Mouse (Mus musculus): ENCODE measurements at regions not wholly inside any gene's neighbourhood (a gene's known extent, or its start where the extent isn't known, plus 50 kb on each side); places are given as distances from the start of the nearest gene placed in this dataset.

- DNase-seq, result no peak
Measured at GRCm38 (mm10) chr2:160256251-160256650, 77.7 kb downstream of the Gm826 start.

- no peak for DNase-seq
Measured at GRCm38 (mm10) chr2:160250228-160250627, 83.7 kb downstream of the Gm826 start.

DNA sequence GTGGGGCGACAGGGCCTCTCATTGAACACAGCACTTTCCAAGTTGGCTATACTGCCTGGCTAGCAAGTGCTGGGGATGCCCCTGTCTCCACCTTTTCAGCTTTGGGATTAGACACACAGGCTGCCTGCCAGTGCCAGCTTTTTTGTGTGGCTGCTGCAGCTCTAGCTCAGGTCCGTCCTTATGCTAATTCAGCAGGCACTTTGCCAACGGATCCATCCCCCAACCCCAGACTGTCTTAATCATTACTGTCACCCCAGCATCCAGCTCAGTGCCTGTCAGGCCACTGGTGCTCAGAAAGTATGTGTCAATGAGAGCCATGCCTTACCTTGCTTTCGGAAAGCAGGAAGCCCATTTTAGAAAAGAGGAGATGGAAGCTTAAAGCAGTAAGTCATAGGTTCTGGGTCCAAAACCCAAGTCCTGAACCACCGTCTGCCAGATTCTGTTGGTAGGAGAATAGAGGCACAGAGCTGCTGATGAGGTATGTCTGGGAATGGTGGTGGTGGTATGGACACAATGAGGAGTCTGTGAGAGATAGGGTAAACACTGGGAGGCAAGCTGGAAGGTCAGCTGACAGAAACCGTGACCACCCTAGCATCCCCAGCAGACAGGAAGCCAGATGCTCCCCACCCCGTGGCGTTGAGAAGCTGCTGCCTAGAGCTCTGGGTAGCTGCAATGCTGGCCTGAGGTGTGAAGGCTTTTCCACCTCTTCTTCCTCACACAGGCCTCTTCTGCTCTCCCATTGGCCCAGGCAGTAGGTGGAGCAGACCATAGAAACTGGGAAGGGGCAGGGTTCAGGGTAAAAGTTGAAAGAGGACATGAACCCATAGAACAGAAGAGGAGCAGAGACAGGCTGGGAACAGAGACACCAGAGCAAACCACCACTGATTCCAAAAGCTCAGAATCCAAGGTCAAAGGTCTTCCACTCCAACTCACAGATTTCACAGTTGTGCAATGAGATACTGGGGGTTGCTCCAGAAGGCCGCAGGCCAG lies 84.6 kb downstream of the Gm826 start:
- no peak for DNase-seq

DNA sequence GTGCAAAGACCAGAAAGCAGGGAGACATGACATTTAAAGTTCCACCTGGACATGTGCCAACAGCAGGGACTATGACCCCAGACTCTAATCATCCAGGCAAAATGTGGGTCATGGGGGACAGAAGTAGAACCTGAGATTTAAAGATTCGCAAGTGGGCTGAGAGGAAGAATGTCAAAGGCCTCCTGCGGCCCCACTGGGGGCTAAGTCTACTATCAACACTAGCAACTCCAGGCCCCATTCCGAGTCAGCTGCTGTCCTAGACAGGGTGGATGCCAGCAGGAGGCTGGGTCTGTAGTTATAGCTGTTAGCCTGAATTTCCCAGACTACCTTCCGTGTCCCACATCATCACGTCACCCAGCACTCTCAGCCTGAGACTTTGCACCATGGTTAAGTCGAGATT lies 86.7 kb downstream of the Gm826 start:
- no peak for DNase-seq

DNA sequence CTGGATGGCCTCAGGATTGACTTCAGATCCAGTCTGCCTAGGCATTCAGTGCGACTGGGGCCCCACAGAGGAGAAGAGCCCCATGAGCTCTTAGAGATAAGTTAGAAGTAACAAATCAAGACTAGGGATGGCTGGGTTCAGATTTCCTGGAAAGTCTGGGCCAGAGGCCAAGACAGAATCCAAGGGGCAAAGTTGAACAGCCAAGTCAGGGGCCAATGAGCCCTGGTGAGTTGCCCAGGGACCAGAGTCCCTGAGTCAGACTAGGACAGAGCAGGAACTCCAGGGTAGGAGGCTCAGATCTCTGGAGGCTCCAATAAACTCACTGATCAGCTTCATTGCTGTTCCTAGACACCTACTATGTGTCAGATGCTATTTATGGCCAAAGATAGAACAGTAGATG lies 87.6 kb downstream of the Gm826 start:
- DNase-seq, result no peak

GRCm38 (mm10) chr2:160244866-160245265 lies 89.1 kb downstream of the Gm826 start:
- DNase-seq, result no peak

GRCm38 (mm10) chr2:160240531-160241379 lies 93.2 kb downstream of the Gm826 start:
- no peak for DNase-seq

- no peak for DNase-seq
Measured at GRCm38 (mm10) chr2:160237436-160238104, 96.4 kb downstream of the Gm826 start.

- DNase-seq, result no peak
Measured at GRCm38 (mm10) chr2:160236806-160237205, 97.2 kb downstream of the Gm826 start.

DNA sequence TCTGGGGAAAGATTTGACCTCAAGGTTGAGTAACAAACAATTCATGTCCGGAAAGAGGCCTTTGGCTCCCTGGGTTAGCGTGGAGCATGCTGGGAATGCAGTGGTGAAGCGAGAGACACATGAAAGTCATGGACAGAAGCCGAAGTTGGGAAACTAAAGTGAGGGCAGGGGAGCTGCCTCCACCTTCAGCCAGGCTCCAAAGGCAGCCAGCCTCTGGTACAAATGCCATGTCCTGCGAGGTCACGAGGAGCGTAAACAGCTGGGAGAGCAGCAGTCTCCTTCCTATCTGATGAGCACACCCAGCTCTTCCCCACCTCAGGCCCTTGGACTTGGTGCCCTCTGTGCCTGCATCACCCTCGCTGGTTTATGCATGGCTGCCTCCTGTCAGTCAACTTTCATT lies 103.2 kb downstream of the Gm826 start:
- DNase-seq, result no peak

DNA sequence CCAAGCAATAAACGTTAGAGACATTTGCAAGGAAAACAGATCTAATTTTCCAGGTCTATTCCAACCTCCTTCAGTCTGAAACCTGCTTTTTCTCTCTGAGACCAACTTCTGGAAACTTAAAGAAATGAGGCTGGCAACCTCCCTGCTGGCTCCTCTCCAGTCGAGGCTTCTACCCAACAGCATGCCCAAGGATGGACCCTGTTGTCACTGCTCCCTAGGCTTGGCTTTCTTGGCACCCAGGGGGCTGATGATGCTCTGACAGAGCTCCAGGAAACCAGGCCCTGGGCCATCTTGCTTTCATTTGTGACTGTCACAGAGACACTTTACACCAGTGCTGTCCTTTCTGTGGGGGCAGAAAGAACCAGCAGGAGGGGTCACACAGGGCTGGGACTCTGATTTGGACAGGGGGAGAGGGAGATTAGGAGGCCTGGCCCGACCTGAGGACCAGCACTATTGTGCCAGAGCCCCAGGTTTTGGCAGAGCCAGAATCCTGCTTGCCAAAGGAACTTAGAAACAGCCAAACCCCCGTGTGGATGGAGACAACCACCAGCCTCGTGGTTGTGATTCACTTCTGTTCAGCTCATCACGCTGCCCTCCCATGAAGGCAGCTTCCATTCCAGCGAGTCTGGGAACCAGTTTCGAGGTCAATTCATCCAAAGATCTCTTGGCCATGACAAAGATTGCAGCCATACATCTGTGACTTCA lies 105.5 kb downstream of the Gm826 start:
- peak; percentile 20 for DNase-seq

DNA sequence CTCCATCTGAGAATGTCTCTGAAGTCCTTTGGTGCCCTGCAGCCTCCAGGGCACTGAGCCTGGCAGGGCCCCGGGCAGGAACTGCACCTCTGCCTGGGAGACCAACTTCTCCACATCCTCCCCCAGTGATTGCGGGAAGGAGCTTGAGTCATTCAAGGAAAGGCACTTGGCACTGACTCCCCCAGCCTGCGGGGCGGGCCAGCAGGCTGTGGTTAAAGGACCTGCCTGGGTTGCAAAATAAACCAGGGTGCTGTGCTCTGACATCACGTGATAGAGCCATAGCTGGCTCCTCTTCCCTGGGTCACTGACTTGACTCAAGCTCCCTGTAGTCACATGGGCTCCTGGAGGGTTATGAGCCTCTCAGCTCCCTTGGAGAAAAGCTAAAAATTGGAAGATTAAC lies 108.5 kb downstream of the Gm826 start:
- peak; percentile 5 for DNase-seq

DNA sequence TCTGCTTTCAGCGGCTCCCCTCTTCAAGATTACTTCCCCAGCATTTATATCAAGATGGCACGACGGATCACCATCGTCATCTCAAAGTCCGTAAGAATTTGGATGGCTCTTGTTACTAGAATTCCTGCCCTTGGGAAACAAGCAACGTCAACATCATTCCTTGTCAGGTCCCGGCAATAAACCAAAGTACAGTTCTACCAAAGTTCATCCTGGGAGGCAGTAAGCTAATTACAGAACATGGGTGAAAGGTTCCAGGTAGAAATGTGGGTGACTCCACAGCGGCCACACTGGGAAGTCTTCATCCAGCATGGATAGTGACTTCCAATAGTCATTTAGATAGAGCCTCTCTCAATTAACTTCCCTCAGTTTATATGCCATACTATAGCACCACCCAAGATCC lies 110.6 kb downstream of the Gm826 start:
- DNase-seq, result no peak

DNA sequence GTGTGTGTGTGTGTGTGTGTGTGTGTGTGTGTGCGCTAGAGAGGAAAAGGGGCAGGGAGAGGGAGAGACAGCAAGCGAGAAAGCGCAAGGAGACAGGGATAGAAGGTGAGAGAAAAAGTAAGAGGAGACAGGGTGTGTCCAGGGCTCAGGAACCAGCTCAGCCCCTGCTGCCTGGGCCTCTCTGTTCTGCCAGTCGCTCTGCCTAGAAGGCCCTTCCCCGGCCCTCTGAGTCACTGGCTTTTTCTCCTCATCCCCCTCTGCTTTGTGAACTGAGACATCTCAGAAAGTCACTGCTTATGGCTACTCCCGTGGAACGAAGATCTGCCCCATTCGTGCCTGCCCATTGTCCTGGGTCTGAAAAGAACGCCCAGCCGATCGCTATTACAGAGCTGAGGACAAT lies 112.2 kb downstream of the Gm826 start:
- no peak for DNase-seq

GRCm38 (mm10) chr2:160220562-160221021 lies 113.4 kb downstream of the Gm826 start:
- no peak for DNase-seq

DNA sequence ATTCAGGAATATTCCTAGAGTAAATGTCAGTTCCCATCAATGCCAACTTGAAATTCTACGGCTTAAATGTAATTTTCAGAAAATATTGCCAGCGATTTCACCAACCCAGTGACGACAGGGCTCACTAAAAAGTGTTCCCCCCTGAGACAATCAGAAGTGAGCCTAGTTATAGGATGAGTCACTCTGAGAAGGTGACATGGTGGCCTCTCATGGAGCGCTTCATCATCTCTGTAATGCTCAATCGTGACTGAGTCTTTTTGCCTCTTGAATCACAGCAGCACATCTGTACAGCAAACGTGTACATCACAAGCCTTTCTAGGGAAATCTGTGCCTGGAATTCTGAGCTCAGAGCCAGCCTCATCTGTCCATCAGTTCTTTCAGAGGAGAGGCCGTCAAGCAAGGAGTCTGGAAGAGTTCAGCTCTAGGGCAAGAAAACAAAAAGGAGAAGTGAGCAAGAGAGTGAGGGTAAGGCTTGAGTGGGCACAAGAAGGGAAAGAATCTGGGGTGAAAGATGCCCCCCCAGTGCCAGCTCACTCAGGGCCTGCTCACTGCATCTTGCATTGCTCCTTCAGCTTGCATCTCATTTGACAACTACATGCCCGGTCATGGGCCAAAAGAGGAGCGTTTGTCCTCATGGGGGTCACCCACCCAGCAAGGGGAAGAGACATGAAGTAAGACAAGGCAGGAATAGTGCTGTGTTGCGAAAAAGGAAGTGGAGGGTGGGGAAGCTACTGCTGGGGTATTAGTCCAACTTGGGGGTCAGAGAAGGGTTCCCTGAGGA lies 119.7 kb downstream of the Gm826 start:
- DNase-seq, result no peak

GRCm38 (mm10) chr2:160210507-160210906 lies 123.5 kb downstream of the Gm826 start:
- no peak for DNase-seq

DNA sequence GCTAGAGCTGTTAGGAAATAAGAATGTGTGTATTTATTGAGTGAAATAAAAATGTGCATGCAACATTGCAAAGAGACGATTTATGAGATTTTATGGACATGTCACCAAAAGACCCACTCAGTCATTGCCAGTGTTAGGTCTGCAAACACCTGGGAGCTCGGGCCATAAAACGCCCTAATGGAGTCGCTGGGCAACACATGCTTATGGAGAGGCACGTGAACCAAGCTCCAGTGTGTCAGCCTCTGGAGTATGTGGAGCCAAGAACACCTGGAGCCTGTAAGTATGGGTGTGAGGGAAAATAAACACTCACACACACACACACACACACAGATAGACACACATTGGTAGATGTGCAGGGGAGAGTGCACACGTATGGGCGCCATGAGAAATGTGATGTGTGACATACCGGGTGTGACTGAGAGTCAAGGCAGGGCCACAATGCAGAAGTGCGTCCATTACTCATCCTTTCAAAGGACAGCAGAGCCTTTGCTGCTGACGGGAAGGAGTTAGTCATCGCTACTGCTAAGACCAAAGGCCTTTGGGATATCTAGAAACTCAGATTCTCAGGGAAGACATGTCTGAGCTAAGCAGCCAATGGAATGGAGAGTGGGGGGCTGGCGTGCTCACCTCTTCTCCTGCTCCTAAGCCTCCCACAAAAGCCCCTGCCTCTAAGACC lies 124.2 kb downstream of the Gm826 start:
- no peak for DNase-seq

- DNase-seq, result no peak
Measured at GRCm38 (mm10) chr2:160208295-160208694, 125.7 kb downstream of the Gm826 start.

- DNase-seq, result no peak
Measured at GRCm38 (mm10) chr2:160207226-160207625, 126.7 kb downstream of the Gm826 start.

GRCm38 (mm10) chr2:160192661-160193060 lies 141.3 kb downstream of the Gm826 start:
- DNase-seq, result no peak
